Mouse (Mus musculus): ENCODE measurements around the gene BC034090. TPM values are rescaled to one million over a fixed set of nuclear protein-coding genes. Genes with fewer than 3 reads are reported as not detected.

The BC034090 gene
- polyA plus RNA-seq, 1 experiment, result 22.8 TPM

DNA sequence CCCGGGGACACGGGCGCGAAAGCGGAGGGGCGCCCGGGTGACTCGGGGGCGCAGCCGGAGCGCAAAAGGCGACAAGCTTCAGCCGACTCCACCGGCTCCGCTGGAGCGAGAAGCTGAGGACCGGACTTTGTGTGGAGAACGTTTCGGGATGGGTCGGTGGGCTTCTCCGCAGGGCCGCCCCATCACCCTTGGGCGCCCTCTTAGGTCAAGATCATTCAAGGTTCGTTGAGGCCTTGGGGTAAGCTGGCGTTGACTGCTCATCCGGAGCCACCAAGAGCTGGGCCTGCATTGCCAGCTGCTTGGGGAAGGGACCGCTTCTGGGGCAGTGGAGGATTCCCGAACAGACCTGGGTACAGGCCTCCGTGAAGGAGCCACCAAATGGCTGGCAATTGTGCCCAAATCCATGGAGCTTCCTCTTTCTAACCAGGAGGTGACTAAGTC lies 547 bp upstream of the BC034090 start:
- DNase-seq (ENCODE audit: low read depth), result no peak

DNA sequence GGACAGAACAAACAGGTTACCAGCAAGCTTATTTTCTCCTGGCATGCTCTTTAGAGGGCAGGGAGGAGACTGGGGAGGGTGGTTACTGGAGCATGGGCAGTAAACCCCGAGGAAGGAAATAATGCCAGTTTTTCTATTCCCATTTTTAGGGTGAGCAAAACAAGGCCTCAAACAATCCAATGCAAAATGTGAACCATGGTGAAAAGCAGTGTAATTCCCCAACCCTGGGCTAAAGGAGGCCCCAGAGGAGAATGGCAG lies 1.8 kb downstream of the BC034090 start:
- no peak for DNase-seq (ENCODE audit: low read depth)

DNA sequence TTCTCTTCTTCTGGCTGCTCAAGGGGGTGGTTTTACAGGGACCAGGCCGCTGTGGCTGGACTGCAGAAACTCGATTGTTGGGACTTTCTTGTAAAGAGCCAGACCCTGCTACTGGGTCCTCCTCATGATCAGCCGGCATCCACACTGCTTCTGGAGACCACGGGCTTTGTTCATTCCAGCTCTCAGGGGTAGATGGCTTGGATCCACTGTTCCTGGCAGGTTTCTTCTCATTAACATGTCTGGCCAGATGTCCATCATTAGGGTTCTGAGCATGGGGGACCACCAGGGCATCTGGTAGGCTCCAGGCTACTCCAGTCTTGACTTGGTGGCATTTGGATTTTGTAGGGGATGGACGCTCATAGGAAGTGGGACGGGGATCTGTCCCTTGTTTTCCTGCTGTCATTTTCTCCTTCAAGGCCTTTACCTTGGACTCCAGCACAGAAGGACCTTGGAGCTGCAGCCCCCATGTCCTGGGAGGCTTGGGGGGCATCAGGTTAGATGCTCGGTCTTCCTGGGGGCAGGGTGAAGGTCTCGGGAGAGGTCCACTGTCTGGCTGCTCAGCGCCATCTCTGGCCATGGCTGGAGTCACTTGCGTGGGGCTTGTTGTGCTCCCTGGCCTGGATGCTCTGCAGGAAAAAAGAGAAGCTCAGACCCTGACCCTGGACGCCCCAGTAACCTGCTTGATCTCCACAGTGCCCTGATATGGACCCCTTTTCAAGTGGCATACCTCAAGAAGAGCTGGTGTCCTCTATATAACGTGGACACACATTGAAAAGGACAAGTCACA lies 2.4 kb downstream of the BC034090 start:
- DNase-seq (ENCODE audit: low read depth), result no peak

DNA sequence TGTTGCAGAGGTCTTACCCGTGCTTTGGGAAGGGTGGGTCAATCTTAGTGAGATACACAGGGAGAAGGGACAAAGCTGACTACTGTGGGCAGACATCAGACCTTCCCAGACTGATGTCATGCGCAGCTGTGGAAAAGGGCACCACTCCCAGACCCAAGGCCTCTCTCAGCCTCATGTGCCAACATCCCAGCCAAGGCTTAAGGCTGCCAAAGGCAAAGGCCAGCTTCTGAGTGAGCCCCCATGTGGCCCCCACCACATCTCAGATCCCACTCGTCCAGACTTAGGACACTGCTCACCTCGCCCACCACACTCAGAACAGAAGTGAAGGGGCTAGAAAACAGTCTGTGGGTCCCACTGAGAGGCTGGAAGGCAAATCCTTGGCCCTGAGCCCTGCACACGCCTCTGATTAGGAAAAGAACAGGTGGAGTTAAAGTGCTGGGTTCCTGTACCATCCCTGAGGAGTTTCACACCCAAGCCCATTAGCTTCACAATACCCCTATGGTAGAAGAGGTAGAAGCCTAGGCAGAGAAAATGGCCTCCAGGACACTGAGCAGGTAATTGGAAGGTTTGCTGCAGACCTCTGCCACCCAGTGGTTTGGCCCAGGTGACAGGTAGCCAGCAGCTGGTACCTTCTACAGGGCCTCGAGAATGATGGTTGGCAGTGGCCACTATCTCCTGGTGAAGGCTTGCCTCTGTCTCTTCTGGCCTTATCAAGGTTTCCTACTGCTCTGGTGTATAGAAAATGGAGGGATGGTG lies 4.1 kb downstream of the BC034090 start:
- DNase-seq (ENCODE audit: low read depth), result no peak

DNA sequence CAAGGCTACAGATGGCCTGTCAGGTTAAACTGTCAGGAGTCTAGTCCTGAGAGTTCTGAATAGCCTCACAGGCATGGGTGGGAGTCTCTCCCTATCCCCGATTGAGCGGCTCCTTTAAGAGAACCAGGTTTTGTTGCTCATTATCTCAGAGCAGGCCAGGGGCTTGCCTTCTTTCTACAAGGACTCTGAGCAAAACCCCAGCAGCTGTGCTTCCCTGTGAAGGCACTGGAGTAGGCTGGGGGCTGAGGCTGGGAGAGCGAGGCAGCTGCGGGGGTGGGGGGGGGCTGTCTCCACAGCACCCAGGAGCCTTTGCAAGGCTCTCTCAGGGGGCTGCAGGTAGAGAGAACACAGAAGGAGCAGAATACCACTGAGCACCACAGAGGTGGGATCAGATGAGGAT lies 5.1 kb downstream of the BC034090 start:
- no peak for DNase-seq (ENCODE audit: low read depth)

DNA sequence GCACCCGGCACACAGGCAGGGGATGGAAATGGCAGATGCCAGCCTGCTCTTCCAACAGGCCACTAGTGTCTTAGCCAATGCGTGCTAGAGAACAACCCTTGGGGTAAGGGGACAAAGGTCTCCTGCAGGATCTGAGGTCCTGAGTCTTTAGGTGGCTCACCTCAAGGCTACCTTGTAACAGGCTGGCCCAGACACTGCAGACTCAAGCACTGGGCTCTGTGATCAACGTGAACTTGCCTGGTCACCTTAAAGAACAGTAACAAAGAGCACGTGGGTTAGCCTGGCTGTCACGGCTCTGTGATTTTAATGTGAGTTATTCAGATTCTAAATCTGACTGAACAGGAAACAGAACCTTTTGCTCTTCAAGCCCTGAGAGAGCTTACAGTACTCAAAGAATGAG lies 6.1 kb downstream of the BC034090 start:
- no peak for DNase-seq (ENCODE audit: low read depth)

DNA sequence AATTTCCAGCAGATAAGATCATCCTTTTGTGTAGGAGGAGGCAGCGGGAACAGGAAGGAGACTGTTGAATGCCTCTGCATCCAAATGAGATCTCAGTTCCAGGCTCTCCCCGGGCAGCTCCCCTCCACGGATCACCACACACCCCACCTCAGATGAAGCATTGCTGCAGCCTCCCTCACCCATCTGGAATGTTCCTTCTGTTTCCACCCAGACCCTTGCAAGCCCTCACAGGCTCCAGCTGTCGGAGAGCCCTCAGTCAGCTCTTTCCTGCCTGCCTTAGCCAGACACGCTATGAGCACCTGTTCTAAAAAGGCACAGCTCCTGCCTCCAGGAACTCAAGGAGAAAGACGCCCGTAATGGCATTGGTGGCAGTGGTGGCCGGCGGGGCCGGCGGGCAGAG lies 6.9 kb downstream of the BC034090 start:
- DNase-seq (ENCODE audit: low read depth), result no peak

DNA sequence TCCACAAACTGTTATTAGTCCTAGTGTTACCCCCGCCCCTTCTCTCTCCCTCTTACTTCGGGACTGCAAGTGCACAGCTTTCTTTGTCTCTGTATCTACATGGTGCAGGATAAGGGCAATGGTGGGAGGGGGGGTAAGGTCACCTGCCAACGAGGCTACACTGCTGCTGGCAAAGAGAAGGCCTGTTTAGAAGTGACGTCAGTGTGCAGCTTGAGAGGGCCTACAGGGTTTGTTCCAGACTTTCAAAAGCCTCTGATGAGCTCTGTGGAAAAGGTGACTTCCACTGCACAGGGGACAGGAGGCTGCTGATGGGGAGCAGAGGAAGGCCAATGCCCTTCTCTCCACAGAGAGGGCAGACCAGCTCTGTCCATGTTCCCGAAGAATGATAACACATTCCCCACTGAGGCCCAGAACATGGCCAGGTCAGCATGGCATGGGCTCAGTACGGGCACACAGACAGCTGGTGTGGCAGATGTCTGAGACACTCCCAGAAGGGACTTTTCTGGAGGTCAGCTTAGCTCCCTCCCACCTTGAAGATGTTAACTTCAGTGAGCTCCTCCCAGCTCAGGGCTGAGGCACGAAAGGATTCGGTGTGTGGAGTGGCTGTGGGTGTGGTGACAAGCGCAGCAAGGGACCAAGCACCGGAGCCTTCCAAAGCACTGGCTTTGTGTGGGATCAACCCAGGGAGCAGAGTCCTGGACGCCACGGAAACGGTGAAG lies 7.8 kb downstream of the BC034090 start:
- DNase-seq (ENCODE audit: low read depth), result no peak

DNA sequence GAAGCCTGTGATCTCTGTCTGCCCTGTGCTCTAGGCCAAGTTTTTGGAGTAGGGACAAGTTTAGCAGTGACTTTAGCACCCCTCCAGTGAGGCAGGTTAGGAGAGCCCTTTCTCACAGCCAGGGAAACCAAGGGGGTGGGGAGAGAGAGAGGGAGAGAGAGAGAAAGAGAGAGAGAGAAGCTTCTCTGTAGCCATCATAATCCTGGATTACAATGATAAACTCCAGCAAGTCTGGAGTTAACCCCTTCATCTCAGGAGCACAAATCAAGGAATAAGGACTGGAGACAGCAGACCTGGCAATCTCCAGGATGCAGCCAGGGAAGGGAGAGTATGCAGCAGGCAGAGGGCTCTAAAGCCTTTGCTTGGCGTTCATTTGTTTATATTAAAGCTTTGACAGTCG lies 8.6 kb downstream of the BC034090 start:
- DNase-seq (ENCODE audit: low read depth), result no peak

DNA sequence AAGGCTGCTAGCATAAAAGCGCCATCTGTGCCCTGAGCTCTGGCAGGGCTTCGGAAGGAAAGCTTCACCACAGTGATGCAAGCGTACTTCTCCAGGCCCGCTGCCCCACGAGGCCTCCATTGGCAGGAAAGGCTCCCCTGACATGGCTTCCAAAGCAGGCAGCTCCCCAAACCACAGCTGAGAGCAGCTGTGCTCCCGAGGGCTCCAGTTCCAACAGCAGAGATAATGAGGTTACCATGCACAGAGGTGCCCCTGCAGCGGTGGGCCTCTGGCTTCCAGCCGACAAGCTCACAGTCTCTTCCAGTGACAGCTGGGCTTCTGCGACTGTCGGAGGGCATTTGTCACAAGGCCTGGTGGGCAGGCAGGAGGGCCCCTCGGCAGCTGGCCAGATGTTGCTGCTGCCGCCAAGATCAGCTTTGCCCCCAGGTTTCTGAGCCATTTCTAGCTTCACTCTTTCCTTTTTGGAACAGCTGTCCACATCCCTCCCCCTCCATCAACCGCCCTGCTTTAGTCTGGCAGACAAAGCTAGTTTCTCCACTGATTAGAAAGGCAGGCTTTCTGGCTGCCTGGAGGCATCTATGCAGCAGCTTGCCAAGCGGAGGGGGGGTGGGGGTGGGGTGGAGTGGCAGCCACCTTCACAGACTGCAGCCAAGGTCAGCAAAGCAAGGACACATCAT lies 10.2 kb downstream of the BC034090 start:
- no peak for DNase-seq (ENCODE audit: low read depth)

DNA sequence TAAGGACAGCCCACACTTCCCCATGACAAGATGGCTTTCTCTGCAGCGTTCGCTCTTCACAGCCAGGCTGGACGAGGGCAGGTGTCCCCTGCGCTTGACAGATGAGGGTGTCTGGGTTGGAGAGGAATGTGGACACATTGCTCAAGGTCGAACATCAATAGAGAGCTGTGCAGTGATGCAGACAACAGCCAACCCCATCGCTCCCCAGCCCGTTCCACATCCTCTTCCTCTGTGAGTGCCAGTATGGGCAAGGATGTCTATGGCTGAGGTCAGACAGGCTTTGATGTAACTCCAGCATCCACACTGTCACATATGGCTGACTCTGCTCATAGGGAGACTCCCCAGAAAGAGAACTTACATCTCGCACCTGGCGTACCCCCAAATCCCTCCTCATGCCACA lies 10.9 kb downstream of the BC034090 start:
- no peak for DNase-seq (ENCODE audit: low read depth)

DNA sequence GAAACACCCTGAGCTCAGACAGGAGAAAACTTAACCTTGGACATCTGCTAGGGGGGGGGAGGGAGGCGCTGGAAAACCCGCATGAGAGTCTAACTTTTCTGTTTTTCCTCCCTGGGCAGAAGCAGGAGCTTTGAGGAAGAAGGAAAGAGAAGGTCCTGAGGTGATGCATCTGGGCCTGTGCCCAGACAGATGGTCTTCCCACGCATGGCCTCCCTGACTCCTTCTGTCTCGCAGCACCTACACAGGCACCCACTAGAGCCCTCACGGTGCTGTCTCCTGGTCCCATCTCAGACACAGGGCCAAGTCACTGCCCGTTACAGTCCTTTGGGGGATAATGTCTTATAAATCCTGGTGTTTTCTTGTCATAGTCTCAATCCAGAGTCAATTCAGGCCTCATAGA lies 11.5 kb downstream of the BC034090 start:
- DNase-seq (ENCODE audit: low read depth), result no peak

DNA sequence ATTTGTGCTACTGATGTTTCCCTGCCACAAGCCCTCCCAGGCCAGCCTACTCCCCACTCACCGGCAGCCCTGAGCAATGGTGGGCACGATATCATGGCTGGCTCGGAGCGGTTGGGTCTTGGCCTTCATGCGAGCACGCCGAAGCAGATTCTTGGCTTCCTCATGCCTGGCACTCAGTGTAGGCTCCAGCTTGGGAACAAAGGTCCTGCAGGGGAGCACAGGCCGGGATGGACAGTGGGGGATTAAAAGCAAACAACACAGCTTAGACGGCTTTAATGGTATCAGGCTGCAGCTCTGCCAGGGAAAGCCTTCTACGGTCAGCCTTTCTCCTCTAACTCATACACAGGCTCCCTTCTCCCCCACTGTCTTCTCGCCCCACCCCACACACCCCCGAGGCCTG lies 11.9 kb downstream of the BC034090 start:
- DNase-seq (ENCODE audit: low read depth), result no peak

DNA sequence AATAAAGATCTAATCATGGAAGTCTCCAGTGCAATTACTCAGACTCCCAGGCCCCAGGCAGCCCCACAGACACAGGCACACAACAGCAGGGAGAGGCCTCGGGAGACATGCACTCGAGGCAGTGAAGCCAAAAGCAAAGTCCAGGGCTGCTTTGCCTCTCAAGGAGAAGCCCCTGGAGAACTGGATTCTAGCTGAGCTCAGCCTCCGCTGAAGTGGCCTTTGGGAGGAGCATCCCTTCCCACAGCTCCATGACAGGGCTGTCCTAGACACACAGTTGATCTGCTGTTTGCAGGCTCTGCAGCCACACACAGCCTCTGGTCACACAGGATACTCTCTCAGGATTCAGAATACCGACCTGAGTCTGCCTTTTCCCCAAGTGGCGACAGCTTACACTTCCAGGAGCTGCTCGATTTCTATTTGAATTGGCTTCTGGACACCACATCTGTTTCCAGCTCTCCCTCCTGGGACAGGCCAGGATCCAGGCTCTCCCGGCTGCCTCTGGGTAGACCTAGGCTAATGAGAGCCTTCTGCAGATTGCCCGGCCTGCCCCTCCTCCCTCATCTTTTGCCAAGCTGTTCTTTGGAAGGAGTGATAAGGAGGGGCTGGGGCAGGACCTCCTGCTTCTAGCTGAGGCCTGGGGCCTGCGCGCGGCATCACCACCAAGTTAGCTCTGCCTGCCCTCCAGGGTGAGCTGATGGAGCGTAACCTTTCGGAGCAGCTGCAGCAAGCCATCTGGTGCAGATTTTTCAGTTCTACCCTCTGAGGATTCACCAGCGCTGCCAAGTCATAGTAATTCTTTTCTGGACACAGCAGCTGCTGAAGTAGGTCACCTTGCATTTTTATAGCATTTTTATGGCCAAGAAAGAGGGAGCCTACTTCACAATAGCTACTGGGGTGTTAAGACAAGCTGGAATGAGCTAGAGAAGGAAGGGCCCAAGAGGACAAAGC lies 14.5 kb downstream of the BC034090 start:
- DNase-seq (ENCODE audit: low read depth), result no peak

DNA sequence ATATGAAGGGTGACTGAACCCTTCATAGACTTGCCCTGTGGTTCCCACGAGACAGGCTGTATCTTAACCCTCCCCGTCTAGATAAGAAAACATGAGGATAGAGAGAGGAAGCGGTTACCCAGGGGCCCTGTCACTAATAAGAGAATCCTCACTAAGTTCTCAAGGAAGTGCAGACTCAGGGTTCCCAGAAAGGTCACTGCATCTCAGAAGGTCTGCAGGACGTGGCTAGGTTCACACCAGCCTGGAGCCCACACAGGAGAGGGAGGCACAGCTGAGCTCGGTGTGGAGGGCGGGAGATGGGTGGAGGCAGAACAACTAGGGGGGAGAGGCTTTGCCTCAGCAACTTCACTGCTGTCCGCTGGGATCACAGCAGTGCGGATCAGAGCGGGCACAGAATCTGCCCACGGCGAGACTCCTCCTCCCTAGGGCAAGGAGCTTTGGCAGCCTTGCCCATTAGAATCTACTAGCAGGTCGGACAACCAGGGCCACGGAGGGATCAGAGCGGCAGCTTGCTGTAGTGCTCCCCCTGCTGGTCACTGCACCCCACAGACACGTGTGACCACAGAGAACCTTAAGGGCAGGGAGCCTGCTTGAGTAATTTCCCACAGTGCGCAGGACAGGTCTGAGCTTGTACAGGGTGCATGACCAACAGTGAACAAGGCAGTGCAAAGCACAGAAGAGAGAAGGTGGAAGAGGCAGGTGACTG lies 20.2 kb downstream of the BC034090 start:
- no peak for DNase-seq (ENCODE audit: low read depth)

DNA sequence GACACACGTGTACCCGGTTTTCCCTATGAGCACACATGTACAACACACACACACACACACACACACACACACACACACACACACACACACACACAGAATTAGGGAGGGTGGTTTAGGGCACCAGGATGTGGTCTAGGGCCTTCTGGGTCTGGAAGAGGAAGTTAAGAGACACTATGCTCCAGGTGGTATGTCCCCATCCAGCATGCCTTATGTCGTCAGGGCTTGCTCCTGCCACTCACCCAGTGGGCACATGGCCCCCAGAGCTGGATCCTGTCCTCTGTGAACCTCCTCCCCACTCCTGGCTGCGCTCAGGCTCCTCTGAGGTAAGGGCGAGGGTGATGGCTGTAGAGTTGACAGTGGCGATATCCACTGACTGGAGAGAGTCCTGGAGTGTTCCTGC lies 21.2 kb downstream of the BC034090 start:
- DNase-seq (ENCODE audit: low read depth), result no peak

DNA sequence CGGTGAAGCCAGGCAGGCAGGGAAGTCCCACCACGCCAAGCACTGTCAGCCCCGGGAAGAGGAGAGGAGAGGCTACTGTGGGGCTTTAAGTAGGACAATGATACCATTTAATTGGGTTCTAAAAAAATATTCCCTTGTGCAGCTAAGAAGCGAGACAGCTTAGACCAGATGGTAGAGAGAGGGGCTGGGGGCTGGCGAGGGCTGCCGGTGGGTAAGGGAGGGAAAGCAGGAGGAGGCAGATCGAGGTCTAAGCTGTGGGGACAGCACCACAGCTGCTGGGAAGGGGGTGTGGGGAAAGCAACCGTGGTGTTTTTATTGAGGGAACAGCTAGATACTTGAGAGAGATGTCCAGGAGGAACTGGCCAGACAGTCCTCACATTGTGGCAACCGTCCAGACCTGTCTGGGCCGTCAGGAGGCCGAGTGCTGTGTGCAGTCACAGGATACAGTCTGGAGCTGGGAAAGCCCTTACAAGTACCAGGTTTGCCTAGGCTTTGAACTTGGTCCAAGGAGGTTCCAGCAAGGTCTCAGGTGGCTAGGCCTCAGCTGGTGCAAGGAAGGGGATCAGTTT lies 22.1 kb downstream of the BC034090 start:
- DNase-seq (ENCODE audit: low read depth), result no peak

DNA sequence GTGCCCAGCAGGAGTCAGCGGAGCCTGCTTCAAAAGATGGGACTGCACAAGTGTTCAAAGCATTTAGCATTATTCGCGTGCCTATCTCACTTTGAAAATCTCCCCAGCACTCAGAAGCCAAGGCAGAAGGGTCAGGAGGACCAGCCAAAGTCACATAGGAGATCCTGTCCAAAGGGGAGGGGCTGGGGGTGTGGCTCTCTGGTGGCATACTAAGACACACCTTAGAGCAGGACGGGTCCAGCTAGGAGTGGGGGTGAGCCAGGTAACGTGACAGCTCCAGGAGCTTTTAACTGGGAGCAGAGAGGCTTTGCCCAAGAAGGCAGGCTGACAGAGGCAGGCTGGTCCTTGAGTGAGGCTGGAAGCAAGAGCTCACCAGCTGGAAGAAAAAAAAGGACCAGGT lies 25.3 kb downstream of the BC034090 start:
- no peak for DNase-seq (ENCODE audit: low read depth)

DNA sequence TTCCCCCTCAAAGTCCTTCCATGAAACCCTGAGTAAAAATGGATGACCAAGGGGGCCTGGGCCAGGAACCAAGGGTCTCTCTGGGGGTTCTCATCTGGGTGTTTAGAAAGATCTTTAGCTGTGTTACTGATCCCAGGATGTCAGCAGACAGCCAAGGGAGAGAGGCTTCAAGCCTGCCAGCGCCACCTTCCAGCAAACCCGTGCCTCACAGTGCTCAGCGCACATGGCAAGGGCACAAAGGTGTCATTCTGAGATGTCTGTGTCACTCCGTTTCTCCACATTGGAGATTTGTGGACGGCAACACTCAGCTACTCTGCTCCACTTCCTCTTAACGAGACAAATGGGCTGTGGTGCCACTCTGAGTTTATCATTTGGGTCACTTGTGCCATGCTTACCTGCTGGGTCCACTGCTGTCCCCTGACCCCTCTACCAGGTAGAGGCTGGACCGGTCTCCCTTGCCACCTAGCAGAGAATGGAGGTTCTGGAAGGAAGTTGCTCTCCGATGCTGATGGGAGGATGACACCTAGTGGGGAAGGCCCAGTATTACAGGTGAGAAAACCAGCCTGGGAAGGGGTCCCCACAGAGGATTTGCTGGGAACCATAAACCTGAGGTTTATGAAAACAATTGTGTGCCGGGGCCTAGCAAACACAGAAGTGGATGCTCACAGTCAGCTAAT lies 26.2 kb downstream of the BC034090 start:
- no peak for DNase-seq (ENCODE audit: low read depth)

DNA sequence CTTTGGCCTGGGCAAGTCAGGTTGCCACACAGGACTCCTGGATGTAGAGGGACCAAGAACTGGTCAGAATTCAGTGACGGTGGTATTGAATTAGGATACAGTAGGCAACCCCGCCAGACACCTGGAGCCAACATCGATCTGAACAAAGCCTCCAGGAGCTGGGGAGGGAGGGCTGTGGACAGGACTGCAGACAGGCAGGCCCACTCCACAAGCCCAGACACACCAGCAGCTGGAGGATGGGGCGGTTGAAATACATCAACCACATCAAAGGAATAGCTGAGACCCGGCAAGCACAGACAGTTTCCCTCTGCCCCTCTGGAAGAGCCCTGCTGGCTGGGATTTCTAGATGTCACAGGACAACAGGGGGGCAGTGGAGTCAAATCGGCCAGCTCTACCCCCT lies 27.4 kb downstream of the BC034090 start:
- no peak for DNase-seq (ENCODE audit: low read depth)
